ENCODE assay signal across 8 mouse cellular contexts in the genomic region with DNA sequence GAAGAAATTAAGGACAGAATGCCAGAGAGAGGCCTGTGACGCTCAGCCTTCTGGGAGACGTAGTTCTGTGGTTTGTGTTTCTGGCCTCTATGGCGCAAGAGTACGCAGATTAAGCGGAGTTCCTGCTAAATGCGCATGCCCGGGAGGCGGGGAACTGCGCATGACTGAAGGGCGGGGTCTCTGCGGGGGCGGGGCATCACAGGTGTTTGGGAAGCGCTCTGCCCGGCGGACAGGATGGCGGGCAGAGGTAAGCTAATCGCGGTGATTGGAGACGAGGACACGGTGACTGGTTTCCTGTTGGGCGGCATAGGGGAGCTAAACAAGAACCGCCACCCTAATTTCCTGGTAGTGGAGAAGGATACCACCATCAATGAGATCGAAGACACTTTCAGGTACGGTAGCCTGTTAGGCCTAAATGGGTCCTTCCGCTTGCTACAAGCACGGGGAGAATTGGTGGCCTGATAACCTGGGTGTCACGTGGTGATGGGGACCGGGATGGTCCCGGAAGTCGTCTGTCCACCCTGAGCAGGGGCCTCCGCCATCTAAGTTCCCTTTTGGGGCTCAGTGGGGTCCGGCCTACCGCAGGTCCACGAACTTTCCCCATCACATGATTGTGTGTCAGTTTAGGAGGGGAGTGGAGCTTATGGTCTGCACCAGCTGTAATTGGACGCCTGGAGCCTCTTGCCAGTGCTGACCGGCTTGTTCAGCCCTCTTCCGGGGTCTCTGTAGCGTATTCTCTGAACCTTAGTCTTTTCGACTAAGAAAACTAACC. TPM values are rescaled to one million over a fixed set of nuclear protein-coding genes. Genes with fewer than 3 reads are reported as not detected.
DNase-seq lines count a peak whose midpoint lies in the region; ATAC-seq lines count a peak whose summit lies in the region.

A gene (plus strand): TSS at position 136 of the 772 bp plus-strand sequence.

- H3K9me3 ChIP-seq in heart, embryonic 13.5 days: no peaks in the 10 kb centered on the region
- H3K9me3 ChIP-seq in liver, embryonic 12.5 days (replicated peaks): no peaks in the 10 kb centered on the region
- no peaks in the 10 kb centered on the region for H3K9me3 ChIP-seq in stomach, embryonic 15.5 days

- H3K9ac ChIP-seq in heart, embryonic 13.5 days: peak within 1 kb of the TSS; percentile 85
- peak within 1 kb of the TSS; percentile 77 for H3K9ac ChIP-seq in liver, embryonic 12.5 days
- peak within 1 kb of the TSS; percentile 45 for H3K9ac ChIP-seq in stomach, embryonic 15.5 days

- under 1% methylated on average over 39 of the region's 39 CpGs for WGBS in heart, embryonic 13.5 days
- WGBS in liver, embryonic 12.5 days (ENCODE audit: insufficient replicate concordance): under 1% methylated on average over 39 of the region's 39 CpGs
- under 1% methylated on average over 39 of the region's 39 CpGs for WGBS in stomach, embryonic 15.5 days

- peak within 1 kb of the TSS; percentile 81 for H3K4me2 ChIP-seq in heart, embryonic 13.5 days
- H3K4me2 ChIP-seq in liver, embryonic 12.5 days: peak within 1 kb of the TSS; percentile 78
- peak within 1 kb of the TSS; percentile 74 for H3K4me2 ChIP-seq in stomach, embryonic 15.5 days

- peak; percentile 97 for DNase-seq in CD4-positive, CD25-positive, alpha-beta regulatory T cell, adult 2 months (ENCODE audit: low read depth, low spot score)
- peak; percentile 69 for DNase-seq in fat pad, adult 2 months (ENCODE audit: extremely low read depth, low read depth, low spot score)
- DNase-seq in kidney, postnatal 10 days: peak; percentile 97
- DNase-seq in natural killer cell, adult 2 months (ENCODE audit: low spot score in 2 of 2): peak; percentile 90 to 93

- H3K27me3 ChIP-seq in heart, embryonic 13.5 days (replicated peaks): no peaks in the 10 kb centered on the region
- 0 out of 2 replicates have a peak, but pooled peaks cover under 1% of the 10 kb centered on the region for H3K27me3 ChIP-seq in liver, embryonic 12.5 days (replicated peaks)
- no peaks in the 10 kb centered on the region for H3K27me3 ChIP-seq in stomach, embryonic 15.5 days (replicated peaks)

- peak within 1 kb of the TSS; percentile 89 for H3K4me3 ChIP-seq in brown adipose tissue, adult 24 weeks (ENCODE audit: insufficient read depth, low read depth, low read length)
- peak within 1 kb of the TSS; percentile 75 for H3K4me3 ChIP-seq in heart, embryonic 13.5 days
- peak within 1 kb of the TSS; percentile 67 for H3K4me3 ChIP-seq in liver, embryonic 12.5 days
- H3K4me3 ChIP-seq in stomach, embryonic 15.5 days (replicated peaks): peak within 1 kb of the TSS; percentile 76

- peak within 1 kb of the TSS; percentile 32 for H3K27ac ChIP-seq in brown adipose tissue, adult 24 weeks (replicated peaks; ENCODE audit: low read depth, low read length)
- H3K27ac ChIP-seq in heart, embryonic 13.5 days (replicated peaks): peak within 1 kb of the TSS; percentile 60
- peak within 1 kb of the TSS; percentile 65 for H3K27ac ChIP-seq in liver, embryonic 12.5 days
- H3K27ac ChIP-seq in stomach, embryonic 15.5 days: peak within 1 kb of the TSS; percentile 76

- peak; percentile 89 for ATAC-seq in heart, embryonic 13.5 days (ENCODE audit: extremely low read depth, insufficient number of reproducible peaks, low FRiP score, low TSS enrichment)
- ATAC-seq in liver, embryonic 12.5 days: peak; percentile 91
- ATAC-seq in stomach, embryonic 15.5 days (ENCODE audit: insufficient read depth, low FRiP score, low read depth): peak; percentile 93

- H3K36me3 ChIP-seq in heart, embryonic 13.5 days: peaks cover 23% of the 10 kb centered on the region
- peaks cover 25% of the 10 kb centered on the region for H3K36me3 ChIP-seq in liver, embryonic 12.5 days
- peaks cover 15% of the 10 kb centered on the region for H3K36me3 ChIP-seq in stomach, embryonic 15.5 days

- H3K4me1 ChIP-seq in brown adipose tissue, adult 24 weeks (ENCODE audit: control insufficient read depth, insufficient read depth, insufficient read length, low read length): no peaks in the 10 kb centered on the region
- H3K4me1 ChIP-seq in heart, embryonic 13.5 days: peaks cover 12% of the 10 kb centered on the region
- peaks cover 11% of the 10 kb centered on the region for H3K4me1 ChIP-seq in liver, embryonic 12.5 days
- H3K4me1 ChIP-seq in stomach, embryonic 15.5 days: peaks cover 10% of the 10 kb centered on the region; the same call in 1 of the 2 replicates

RNA-seq across cellular contexts. Expression of the gene that starts here (rescaled TPM):
- polyA plus RNA-seq in brown adipose tissue, adult 24 weeks (2012; ENCODE audit: insufficient read depth, insufficient read length, missing spikeins): 252 and 255 TPM in 2 replicates
- 199 and 231 TPM in 2 replicates for polyA plus RNA-seq in heart, embryonic 13.5 days (2015; fragmentation: Nextera tagmentation; extraction: Ambion mirVana)
- polyA plus RNA-seq in liver, embryonic 12.5 days (2016; fragmentation: Nextera tagmentation; extraction: Ambion mirVana): 149 and 161 TPM in 2 replicates
- 244 and 256 TPM in 2 replicates for polyA plus RNA-seq in stomach, embryonic 15.5 days (2015; fragmentation: Nextera tagmentation; extraction: Ambion mirVana)

Comparison
In these comparisons a context has a peak if more than half of its experiments do, and no peak if none do; other contexts are left out.
1. Peak in every context shown above with its lines: DNase-seq, ATAC-seq, H3K4me3 ChIP-seq and H3K27ac ChIP-seq.